Mouse (Mus musculus) lung, adult 2 months (tissue): ENCODE measurements around the gene Ttll1.

Experiments used
- CTCF ChIP-seq: fragments of 200-500 bp; IDR thresholded peaks from 2 replicates; pipeline ENCODE4 v1.5.1; 2011; ENCODE audit warnings: mild to moderate bottlenecking, low read length, control low read depth; ENCODE audit not compliant: insufficient read depth
- POLR2A ChIP-seq: fragments of 200-500 bp; IDR thresholded peaks from 2 replicates; pipeline ENCODE4 v1.6.1; 2011; ENCODE audit warnings: low read depth, mild to moderate bottlenecking, control low read depth, low read length, borderline replicate concordance; ENCODE audit errors: extremely low read depth

- TF ChIP-seq CTCF (no peak), POLR2A (no peak)
Measured at GRCm38 (mm10) chr15:83470443-83470842, 40.2 kb downstream of the Ttll1 start.
